Mouse (Mus musculus): ENCODE measurements at regions not wholly inside any gene's neighbourhood (a gene's known extent, or its start where the extent isn't known, plus 50 kb on each side); places are given as distances from the start of the nearest gene placed in this dataset.

GRCm38 (mm10) chr2:50368831-50369230 lies 72.2 kb upstream of the Mmadhc start:
- H3K27me3 ChIP-seq (ENCODE audit: insufficient read depth, low read length) = no peaks in the 10 kb centered on the region
- H3K9me3 ChIP-seq (ENCODE audit: low read length) = no peaks in the 10 kb centered on the region
- H3K4me3 ChIP-seq (ENCODE audit: low read length) = no peak overlapping the region
- no peak overlapping the region for H3K9ac ChIP-seq (replicated peaks; ENCODE audit: low read length)
- no peak overlapping the region for H3K4me2 ChIP-seq (ENCODE audit: low read depth, low read length)
- no peak overlapping the region for H3K27ac ChIP-seq
- 48% methylated on average over 4 of the region's 4 CpGs for WGBS
- H3K4me1 ChIP-seq (ENCODE audit: insufficient read depth, low read length) = no peaks in the 10 kb centered on the region
- ATAC-seq = no peak
- H3K36me3 ChIP-seq (ENCODE audit: insufficient read depth, low read length) = no peaks in the 10 kb centered on the region
- no peak for DNase-seq (ENCODE audit: low spot score)
- TF ChIP-seq CTCF (IDR thresholded peaks at IDR 0.05; ENCODE audit: low read depth) = no peak

- H3K9me3 ChIP-seq (ENCODE audit: low read length) = no peaks in the 10 kb centered on the region
- WGBS = 62% methylated on average over 6 of the region's 6 CpGs
- H3K36me3 ChIP-seq (ENCODE audit: insufficient read depth, low read length) = no peaks in the 10 kb centered on the region
- H3K4me2 ChIP-seq (ENCODE audit: low read depth, low read length) = no peak overlapping the region
- DNase-seq (ENCODE audit: low spot score) (peak; percentile 8), ATAC-seq (no peak)
- H3K27ac ChIP-seq = no peak overlapping the region
- no peak overlapping the region for H3K9ac ChIP-seq (replicated peaks; ENCODE audit: low read length)
- no peak overlapping the region for H3K4me3 ChIP-seq (ENCODE audit: low read length)
- no peaks in the 10 kb centered on the region for H3K4me1 ChIP-seq (ENCODE audit: insufficient read depth, low read length)
- H3K27me3 ChIP-seq (ENCODE audit: insufficient read depth, low read length) = no peaks in the 10 kb centered on the region
- TF ChIP-seq CTCF (IDR thresholded peaks at IDR 0.05; ENCODE audit: low read depth) = no peak
These were observed 71.8 kb upstream of the Mmadhc start for GRCm38 (mm10) chr2:50368351-50368750.

- H3K4me1 ChIP-seq (ENCODE audit: insufficient read depth, low read length) = no peaks in the 10 kb centered on the region
- no peak overlapping the region for H3K27ac ChIP-seq
- no peak overlapping the region for H3K4me2 ChIP-seq (ENCODE audit: low read depth, low read length)
- 94% methylated on average over 6 of the region's 6 CpGs for WGBS
- H3K36me3 ChIP-seq (ENCODE audit: insufficient read depth, low read length) = no peaks in the 10 kb centered on the region
- no peak overlapping the region for H3K9ac ChIP-seq (replicated peaks; ENCODE audit: low read length)
- H3K27me3 ChIP-seq (ENCODE audit: insufficient read depth, low read length) = no peaks in the 10 kb centered on the region
- TF ChIP-seq CTCF (IDR thresholded peaks at IDR 0.05; ENCODE audit: low read depth) = no peak
- no peak for DNase-seq (ENCODE audit: low spot score)
- ATAC-seq = no peak
- H3K9me3 ChIP-seq (ENCODE audit: low read length) = no peaks in the 10 kb centered on the region
- H3K4me3 ChIP-seq (ENCODE audit: low read length) = no peak overlapping the region
These were observed 68.6 kb upstream of the Mmadhc start for GRCm38 (mm10) chr2:50365221-50365620.

- Histone ChIP-seq H3K4me1 (ENCODE audit: insufficient read depth, low read length) (no peaks in the 10 kb centered on the region), H3K27me3 (ENCODE audit: insufficient read depth, low read length) (no peaks in the 10 kb centered on the region), H3K9ac (replicated peaks; ENCODE audit: low read length) (no peak overlapping the region), H3K27ac (no peak overlapping the region), H3K4me3 (ENCODE audit: low read length) (no peak overlapping the region), H3K4me2 (ENCODE audit: low read depth, low read length) (no peak overlapping the region), H3K9me3 (ENCODE audit: low read length) (no peaks in the 10 kb centered on the region), H3K36me3 (ENCODE audit: insufficient read depth, low read length) (no peaks in the 10 kb centered on the region)
- TF ChIP-seq CTCF (IDR thresholded peaks at IDR 0.05; ENCODE audit: low read depth) = no peak
- DNase-seq (ENCODE audit: low spot score) = no peak
- no peak for ATAC-seq
- WGBS = 87% methylated on average over 2 of the region's 2 CpGs
These were observed 59.5 kb upstream of the Mmadhc start for GRCm38 (mm10) chr2:50356089-50356488.

GRCm38 (mm10) chr2:50347486-50348265 lies 51.1 kb upstream of the Mmadhc start:
- Histone ChIP-seq H3K36me3 (ENCODE audit: insufficient read depth, low read length) (no peaks in the 10 kb centered on the region), H3K27me3 (ENCODE audit: insufficient read depth, low read length) (no peaks in the 10 kb centered on the region), H3K27ac (no peak overlapping the region), H3K4me1 (ENCODE audit: insufficient read depth, low read length) (no peaks in the 10 kb centered on the region), H3K9ac (replicated peaks; ENCODE audit: low read length) (no peak overlapping the region), H3K4me2 (ENCODE audit: low read depth, low read length) (no peak overlapping the region), H3K4me3 (ENCODE audit: low read length) (no peak overlapping the region), H3K9me3 (ENCODE audit: low read length) (no peaks in the 10 kb centered on the region)
- peak; percentile 70 for DNase-seq (ENCODE audit: low spot score)
- WGBS = 65% methylated on average over 10 of the region's 10 CpGs
- peak; percentile 74 for ATAC-seq
- TF ChIP-seq CTCF (IDR thresholded peaks at IDR 0.05; ENCODE audit: low read depth) = no peak
